Mouse (Mus musculus) liver, adult 2 months (tissue): Measurements from ENCODE around the gene Pafah2.

ENCODE experiments used
- CTCF ChIP-seq: fragments of 200-500 bp; IDR thresholded peaks from 2 replicates; pipeline ENCODE4 v1.5.1; 2011; ENCODE audit warnings: low read depth, low read length, control low read depth
- POLR2A ChIP-seq: fragments of 200-500 bp; IDR thresholded peaks from 2 replicates; pipeline ENCODE4 v1.6.1; 2011; ENCODE audit warnings: low read length, control low read depth; ENCODE audit not compliant: insufficient read depth; ENCODE audit errors: extremely low read depth

DNA sequence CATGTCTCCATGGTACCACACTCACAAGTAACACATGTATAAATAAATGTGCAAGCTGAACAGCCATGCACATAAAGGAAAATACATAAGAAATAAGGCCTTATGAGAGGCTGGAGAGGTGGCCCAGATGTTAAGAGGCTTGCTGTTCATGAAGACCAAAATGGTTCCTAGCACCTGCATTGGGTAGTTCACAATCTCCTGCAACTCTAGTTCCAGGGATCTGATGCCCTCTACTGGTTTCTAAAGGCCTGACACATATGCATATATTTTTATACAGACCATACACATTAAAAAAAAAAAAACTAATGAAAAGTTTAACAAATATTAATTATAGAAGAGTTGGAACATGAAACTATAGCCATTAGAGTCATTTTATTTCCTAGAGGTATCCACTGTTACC, 75.3 kb downstream of the Pafah2 start:
- TF ChIP-seq POLR2A (no peak), CTCF (no peak)
